Mouse (Mus musculus) forebrain, embryonic 13.5 days (tissue): ENCODE data around the gene Sdf4. TPM values are rescaled to one million over a fixed set of nuclear protein-coding genes. Genes with fewer than 3 reads are reported as not detected.

Experiments
- ATAC-seq: fragments of 200-750 bp; cut with Nextera tagmentation; 2 replicates; pipeline ENCODE4 v1.8.0; 2017
- H3K27ac ChIP-seq: fragments of 300-500 bp; sonication (generic); 2 replicates; pipeline ENCODE4 v1.5.1; 2015; ENCODE audit warnings: inconsistent platforms, mild to moderate bottlenecking, moderate library complexity
- H3K27me3 ChIP-seq: fragments of 300-500 bp; sonication (generic); 2 replicates; pipeline ENCODE4 v1.6.1; 2015; ENCODE audit warnings: mild to moderate bottlenecking, inconsistent platforms
- H3K36me3 ChIP-seq: fragments of 300-500 bp; sonication (generic); 2 replicates; pipeline ENCODE4 v1.6.1; 2015; ENCODE audit warnings: mild to moderate bottlenecking, inconsistent platforms; ENCODE audit not compliant: poor library complexity, severe bottlenecking
- H3K4me1 ChIP-seq: fragments of 300-500 bp; sonication (generic); 2 replicates; pipeline ENCODE4 v1.6.1; 2015; ENCODE audit warnings: inconsistent platforms
- H3K4me2 ChIP-seq: fragments of 300-500 bp; sonication (generic); 2 replicates; pipeline ENCODE4 v1.6.1; 2015; ENCODE audit warnings: inconsistent platforms, mild to moderate bottlenecking, moderate library complexity
- H3K4me3 ChIP-seq: fragments of 300-500 bp; sonication (generic); 2 replicates; pipeline ENCODE4 v1.5.1; 2015; ENCODE audit warnings: mild to moderate bottlenecking, inconsistent platforms
- H3K9ac ChIP-seq: fragments of 300-500 bp; sonication (generic); 2 replicates; pipeline ENCODE4 v1.6.1; 2015; ENCODE audit warnings: mild to moderate bottlenecking, inconsistent platforms
- H3K9me3 ChIP-seq: fragments of 300-500 bp; sonication (generic); replicated peaks from 2 replicates; pipeline ENCODE4 v1.6.1; 2016; ENCODE audit warnings: inconsistent platforms
- WGBS: fragments of 180-500 bp; shearing (Covaris S2); methylation state at CpG from one replicate; pipeline ENCODE4 v1.1.7; 2015; 5-methylcytosine and 5-hydroxymethylcytosine counted together
- polyA plus RNA-seq: library from polyadenylated mRNA; unstranded; fragments of >200 nt; fragmentation: Nextera tagmentation; extraction: Ambion mirVana; gene quantifications from 2 replicates; pipeline ENCODE4 v1.2.1, GENCODE M21; 2015

Gene Sdf4
- polyA plus RNA-seq, 1 experiment from 2014 or later: 113 TPM

DNA sequence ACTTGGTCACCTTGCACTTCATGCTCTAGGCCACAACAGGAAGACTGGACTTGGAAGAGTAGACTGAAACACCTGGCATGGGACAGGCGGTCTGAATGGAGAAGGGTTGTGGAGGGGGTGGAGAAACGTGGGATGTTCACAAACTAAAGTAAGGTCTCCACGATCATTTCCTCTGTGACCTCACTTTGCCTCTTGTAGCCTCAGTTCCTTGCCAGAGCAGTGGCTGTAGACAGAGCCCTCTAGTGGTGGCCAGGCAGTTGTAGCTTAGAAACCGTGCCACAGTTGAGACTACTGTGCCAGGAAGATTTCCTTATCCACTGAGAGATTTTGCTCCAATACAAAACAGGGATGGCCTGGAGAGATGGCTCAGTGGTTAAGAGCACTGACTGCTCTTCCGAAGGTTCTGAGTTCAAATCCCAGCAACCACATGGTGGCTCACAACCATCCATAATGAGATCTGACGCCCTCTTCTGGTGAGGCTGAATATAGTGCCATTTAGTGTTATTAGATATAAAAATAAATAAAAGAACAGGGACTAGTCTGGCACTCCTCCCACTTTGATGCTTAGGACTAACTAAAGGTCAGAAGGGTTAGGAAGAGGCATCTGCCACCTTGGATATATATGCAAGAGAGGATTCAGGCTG, 40.9 kb downstream of the Sdf4 start:
- no peak overlapping the region for H3K9ac ChIP-seq
- H3K27ac ChIP-seq: no peak overlapping the region
- ATAC-seq: no peak
- H3K36me3 ChIP-seq: no peaks in the 10 kb centered on the region
- no peak overlapping the region for H3K4me2 ChIP-seq
- peaks cover 29% of the 10 kb centered on the region for H3K4me1 ChIP-seq
- peaks cover 26% of the 10 kb centered on the region for H3K27me3 ChIP-seq
- 57% methylated on average over 6 of the region's 6 CpGs for WGBS
- H3K9me3 ChIP-seq: no peaks in the 10 kb centered on the region
- H3K4me3 ChIP-seq: no peak overlapping the region

DNA sequence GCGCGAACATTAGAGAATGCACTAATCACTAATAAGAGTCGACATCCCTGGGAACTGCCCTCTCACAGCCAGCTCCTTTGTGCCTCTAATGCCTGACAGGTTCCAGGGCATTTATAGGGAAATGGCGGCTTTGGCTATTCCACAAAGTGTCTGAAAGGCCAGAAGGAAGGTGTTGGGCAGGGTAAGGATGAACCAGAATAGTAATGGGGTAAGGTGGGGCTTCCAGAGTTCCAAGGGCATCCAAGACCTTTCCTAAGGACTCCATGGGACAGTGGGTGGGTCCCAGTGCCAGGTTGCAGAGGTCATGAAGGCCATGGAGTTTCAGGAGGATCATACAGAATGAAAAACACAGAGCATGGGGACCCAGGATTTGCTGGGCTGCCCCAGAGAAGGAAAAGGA, 41.6 kb downstream of the Sdf4 start:
- ATAC-seq: no peak
- Histone ChIP-seq H3K9ac (no peak overlapping the region), H3K4me3 (no peak overlapping the region), H3K4me2 (no peak overlapping the region), H3K27ac (no peak overlapping the region), H3K27me3 (peaks cover 26% of the 10 kb centered on the region), H3K36me3 (no peaks in the 10 kb centered on the region), H3K9me3 (no peaks in the 10 kb centered on the region), H3K4me1 (peaks cover 29% of the 10 kb centered on the region)
- 47% methylated on average over 4 of the region's 4 CpGs for WGBS

GRCm38 (mm10) chr4:156034901-156035300, 42.2 kb downstream of the Sdf4 start:
- no peak for ATAC-seq
- WGBS: 3% methylated on average over 24 of the region's 25 CpGs
- H3K4me3 ChIP-seq: peak overlapping the region; percentile 21
- peaks cover 26% of the 10 kb centered on the region for H3K27me3 ChIP-seq
- peak overlapping the region; percentile 53 for H3K4me2 ChIP-seq
- no peak overlapping the region for H3K27ac ChIP-seq
- H3K9me3 ChIP-seq: no peaks in the 10 kb centered on the region
- peaks cover 29% of the 10 kb centered on the region for H3K4me1 ChIP-seq
- peak overlapping the region; percentile 30; the same call in 1 of the 2 replicates for H3K9ac ChIP-seq
- no peaks in the 10 kb centered on the region for H3K36me3 ChIP-seq

DNA sequence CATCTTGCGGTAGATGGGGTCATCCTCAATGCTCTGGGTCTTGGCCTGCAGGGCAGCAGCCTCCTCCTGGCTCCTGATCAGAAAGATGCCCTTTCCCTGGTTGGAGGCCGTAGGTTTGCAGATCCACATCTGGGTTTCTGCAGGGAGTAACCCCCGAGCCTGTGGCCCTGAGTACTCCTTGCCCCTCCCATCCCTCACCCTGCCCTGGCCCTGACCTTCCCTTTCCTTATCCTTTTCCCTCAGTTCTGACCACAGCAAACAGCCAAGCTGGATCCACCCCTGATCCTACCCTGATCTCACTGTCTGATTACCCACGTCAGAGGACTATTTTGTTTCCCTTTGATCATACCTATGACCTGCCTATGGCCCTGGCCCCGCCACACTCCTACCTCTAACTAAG, 52.1 kb downstream of the Sdf4 start:
- no peak overlapping the region for H3K9ac ChIP-seq
- WGBS: 78% methylated on average over 5 of the region's 5 CpGs
- no peaks in the 10 kb centered on the region for H3K9me3 ChIP-seq
- H3K4me3 ChIP-seq: no peak overlapping the region
- no peak overlapping the region for H3K27ac ChIP-seq
- no peaks in the 10 kb centered on the region for H3K27me3 ChIP-seq
- no peak overlapping the region for H3K4me2 ChIP-seq
- H3K36me3 ChIP-seq: no peaks in the 10 kb centered on the region
- H3K4me1 ChIP-seq: no peaks in the 10 kb centered on the region
- no peak for ATAC-seq

- WGBS: 76% methylated on average over 3 of the region's 3 CpGs
- Histone ChIP-seq H3K4me2 (no peak overlapping the region), H3K36me3 (no peaks in the 10 kb centered on the region)
These were observed 57.1 kb downstream of the Sdf4 start for GRCm38 (mm10) chr4:156049779-156050178.

DNA sequence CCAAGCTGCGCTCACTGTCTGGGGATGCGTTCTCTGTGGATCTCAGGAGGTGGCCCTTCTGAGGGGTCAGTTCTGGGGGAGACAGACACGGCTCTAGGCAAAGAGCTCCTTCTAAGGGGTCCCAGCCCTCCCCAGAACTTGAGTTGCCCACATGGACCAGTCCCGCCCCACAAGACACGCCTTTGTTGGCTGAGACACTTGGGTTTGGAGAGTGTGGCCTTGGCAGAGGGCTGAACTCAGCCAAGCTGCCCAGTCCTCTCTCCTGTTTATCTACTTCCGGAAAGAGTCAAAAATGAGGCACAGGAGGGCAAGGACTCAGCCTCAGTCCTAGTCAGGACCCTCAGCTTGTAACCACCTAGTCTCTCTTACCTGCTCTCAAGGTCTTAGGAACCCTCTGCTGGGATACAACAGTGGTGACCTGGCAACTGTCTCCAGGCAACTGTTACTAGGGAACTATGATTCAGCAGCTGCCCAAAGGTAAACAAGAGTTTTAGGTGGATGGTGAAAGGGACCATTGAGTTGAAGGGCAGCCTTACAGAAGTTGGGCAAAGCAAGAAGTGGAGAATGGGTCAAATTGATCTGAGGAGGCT, 57.8 kb downstream of the Sdf4 start:
- Histone ChIP-seq H3K4me3 (no peak overlapping the region), H3K4me2 (no peak overlapping the region), H3K4me1 (no peaks in the 10 kb centered on the region), H3K27me3 (no peaks in the 10 kb centered on the region), H3K36me3 (no peaks in the 10 kb centered on the region), H3K9ac (no peak overlapping the region), H3K27ac (no peak overlapping the region), H3K9me3 (no peaks in the 10 kb centered on the region)
- no peak for ATAC-seq
- WGBS: 75% methylated on average over 6 of the region's 6 CpGs

More at GRCm38 (mm10) chr4:156049779-156050178, 57.1 kb downstream of the Sdf4 start:
- no peaks in the 10 kb centered on the region for H3K27me3 ChIP-seq
- no peak overlapping the region for H3K9ac ChIP-seq
- H3K4me1 ChIP-seq: no peaks in the 10 kb centered on the region
- no peak for ATAC-seq
- no peak overlapping the region for H3K27ac ChIP-seq
- H3K9me3 ChIP-seq: no peaks in the 10 kb centered on the region
- H3K4me3 ChIP-seq: no peak overlapping the region

DNA sequence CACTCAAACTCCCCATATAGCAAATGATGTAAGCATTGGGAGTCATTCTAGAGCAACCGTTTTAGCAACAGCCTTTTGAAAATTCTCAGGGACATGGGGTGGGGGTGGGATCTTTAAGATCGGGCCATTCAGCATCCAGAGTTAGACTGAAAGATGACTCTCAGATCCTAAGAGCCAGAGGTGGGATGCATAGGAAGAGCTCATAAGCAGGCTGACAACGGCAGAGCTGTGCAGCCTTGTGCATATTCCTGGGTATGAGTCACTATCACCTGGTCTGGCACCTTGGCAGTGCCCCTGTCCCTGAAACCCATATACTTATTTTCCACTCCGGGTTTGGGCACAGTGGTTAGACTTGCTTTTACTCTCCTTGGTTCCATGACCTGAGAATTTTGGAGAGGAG, 60.4 kb downstream of the Sdf4 start:
- 0 out of 2 replicates have a peak, but pooled peaks cover 2% of the 10 kb centered on the region for H3K27me3 ChIP-seq
- H3K27ac ChIP-seq: no peak overlapping the region
- H3K9ac ChIP-seq: no peak overlapping the region
- H3K36me3 ChIP-seq: no peaks in the 10 kb centered on the region
- H3K4me3 ChIP-seq: no peak overlapping the region
- WGBS: 79% methylated on average over 4 of the region's 4 CpGs
- no peak overlapping the region for H3K4me2 ChIP-seq
- H3K9me3 ChIP-seq: no peaks in the 10 kb centered on the region
- ATAC-seq: no peak
- H3K4me1 ChIP-seq: no peaks in the 10 kb centered on the region

DNA sequence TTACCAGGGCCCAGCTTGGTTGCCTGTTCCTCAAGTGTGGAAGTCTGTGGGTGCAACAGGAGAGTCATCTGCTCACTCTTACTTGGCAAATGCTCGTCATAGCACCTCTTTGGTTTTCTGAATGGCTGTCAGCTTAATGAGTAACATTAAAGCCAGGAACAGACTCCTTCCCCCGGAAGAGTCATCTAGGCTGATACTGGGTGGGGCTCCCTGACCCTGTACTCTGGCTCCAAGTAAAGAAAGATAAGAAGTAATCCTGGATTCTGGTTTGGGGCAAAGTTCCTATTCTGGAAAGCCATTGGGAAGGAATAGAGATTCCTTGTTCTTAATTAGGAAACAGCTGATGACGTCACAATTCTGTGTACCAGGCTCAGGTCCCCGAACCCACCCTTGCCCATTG, 61.5 kb downstream of the Sdf4 start:
- no peak overlapping the region for H3K27ac ChIP-seq
- H3K4me2 ChIP-seq: no peak overlapping the region
- WGBS: 88% methylated on average over 4 of the region's 4 CpGs
- H3K9me3 ChIP-seq: no peaks in the 10 kb centered on the region
- ATAC-seq: no peak
- H3K27me3 ChIP-seq: 0 out of 2 replicates have a peak, but pooled peaks cover 2% of the 10 kb centered on the region
- no peaks in the 10 kb centered on the region for H3K36me3 ChIP-seq
- no peak overlapping the region for H3K4me3 ChIP-seq
- no peak overlapping the region for H3K9ac ChIP-seq
- no peaks in the 10 kb centered on the region for H3K4me1 ChIP-seq

- no peak overlapping the region for H3K4me3 ChIP-seq
- no peaks in the 10 kb centered on the region for H3K36me3 ChIP-seq
- no peak overlapping the region for H3K27ac ChIP-seq
- H3K4me2 ChIP-seq: no peak overlapping the region
- 0 out of 2 replicates have a peak, but pooled peaks cover 2% of the 10 kb centered on the region for H3K27me3 ChIP-seq
- 91% methylated on average over 6 of the region's 6 CpGs for WGBS
- no peaks in the 10 kb centered on the region for H3K9me3 ChIP-seq
- H3K4me1 ChIP-seq: no peaks in the 10 kb centered on the region
- ATAC-seq: no peak
- no peak overlapping the region for H3K9ac ChIP-seq
These were observed 61.9 kb downstream of the Sdf4 start for GRCm38 (mm10) chr4:156054606-156055005.

GRCm38 (mm10) chr4:156055173-156055572, 62.5 kb downstream of the Sdf4 start:
- no peak overlapping the region for H3K4me3 ChIP-seq
- 90% methylated on average over 5 of the region's 5 CpGs for WGBS
- H3K27ac ChIP-seq: no peak overlapping the region
- H3K36me3 ChIP-seq: no peaks in the 10 kb centered on the region
- no peaks in the 10 kb centered on the region for H3K4me1 ChIP-seq
- H3K9ac ChIP-seq: no peak overlapping the region
- H3K4me2 ChIP-seq: no peak overlapping the region
- no peaks in the 10 kb centered on the region for H3K9me3 ChIP-seq
- H3K27me3 ChIP-seq: 0 out of 2 replicates have a peak, but pooled peaks cover 2% of the 10 kb centered on the region
- no peak for ATAC-seq

GRCm38 (mm10) chr4:156057702-156058101, 65.0 kb downstream of the Sdf4 start:
- H3K4me3 ChIP-seq: no peak overlapping the region
- no peak for ATAC-seq
- no peak overlapping the region for H3K9ac ChIP-seq
- no peaks in the 10 kb centered on the region for H3K9me3 ChIP-seq
- WGBS: 78% methylated on average over 10 of the region's 10 CpGs
- 0 out of 2 replicates have a peak, but pooled peaks cover 2% of the 10 kb centered on the region for H3K27me3 ChIP-seq
- no peaks in the 10 kb centered on the region for H3K36me3 ChIP-seq
- no peaks in the 10 kb centered on the region for H3K4me1 ChIP-seq
- no peak overlapping the region for H3K27ac ChIP-seq
- H3K4me2 ChIP-seq: no peak overlapping the region

GRCm38 (mm10) chr4:156058826-156059225, 66.2 kb downstream of the Sdf4 start:
- H3K4me3 ChIP-seq: no peak overlapping the region
- no peak for ATAC-seq
- WGBS: 82% methylated on average over 9 of the region's 9 CpGs
- no peak overlapping the region for H3K4me2 ChIP-seq
- no peaks in the 10 kb centered on the region for H3K9me3 ChIP-seq
- 0 out of 2 replicates have a peak, but pooled peaks cover 2% of the 10 kb centered on the region for H3K27me3 ChIP-seq
- H3K9ac ChIP-seq: no peak overlapping the region
- H3K27ac ChIP-seq: no peak overlapping the region
- H3K4me1 ChIP-seq: peaks cover 2% of the 10 kb centered on the region
- H3K36me3 ChIP-seq: no peaks in the 10 kb centered on the region
